Mouse (Mus musculus) ES-E14 (cell line): ENCODE results near the gene Mief2. TPM values are rescaled to one million over a fixed set of nuclear protein-coding genes. Genes with fewer than 3 reads are reported as not detected.

ENCODE experiments used
- DNase-seq: peaks from one replicate; pipeline ENCODE4 v3.0.0-alpha.2; 2013; ENCODE audit warnings: low read depth, low spot score
- H3K27ac ChIP-seq: 2 replicates; pipeline ENCODE4 v1.5.1; 2012; ENCODE audit warnings: low read depth, mild to moderate bottlenecking, low read length, moderate library complexity, mixed read lengths; ENCODE audit not compliant: poor library complexity, insufficient read depth, severe bottlenecking
- H3K36me3 ChIP-seq: 2 replicates; pipeline ENCODE4 v1.6.1; 2012; ENCODE audit warnings: mild to moderate bottlenecking, low read length, moderate library complexity, mixed read lengths; ENCODE audit not compliant: control insufficient read depth, poor library complexity, insufficient read depth, severe bottlenecking
- H3K4me1 ChIP-seq, 2 experiments: fragments of 150-350 bp in 1 of 2; sonication (generic) in 1 of 2; 2 replicates each; pipeline ENCODE4 v1.6.1; 2012; ENCODE audit warnings: low read length in 2 of 2, mild to moderate bottlenecking in 1 of 2, mixed read lengths in 1 of 2; ENCODE audit not compliant: control insufficient read depth in 2 of 2, insufficient read depth in 2 of 2, poor library complexity in 1 of 2
- H3K4me3 ChIP-seq, 2 experiments: fragments of 150-350 bp in 1 of 2; sonication (generic) in 1 of 2; 2 replicates each; pipeline ENCODE4 v1.5.1; 2012; ENCODE audit warnings: low read length in 2 of 2, low read depth in 1 of 2, mild to moderate bottlenecking in 1 of 2, mixed read lengths in 1 of 2; ENCODE audit not compliant: insufficient read depth in 1 of 2, poor library complexity in 1 of 2, severe bottlenecking in 1 of 2
- H3K9ac ChIP-seq: 2 replicates; pipeline ENCODE4 v1.6.1; 2012; ENCODE audit warnings: low read depth, mild to moderate bottlenecking, low read length, mixed read lengths; ENCODE audit not compliant: poor library complexity, insufficient read depth, severe bottlenecking
- H3K9me3 ChIP-seq: fragments of 150-350 bp; sonication (generic); 2 replicates; pipeline ENCODE4 v1.6.1; 2012; ENCODE audit warnings: low read depth, mild to moderate bottlenecking, low read length; ENCODE audit not compliant: control insufficient read depth, insufficient read depth
- CHD2 ChIP-seq: IDR thresholded peaks from 2 replicates; pipeline ENCODE4 v1.6.1; 2014; ENCODE audit warnings: mild to moderate bottlenecking, low read depth, low read length, inconsistent platforms
- HCFC1 ChIP-seq: IDR thresholded peaks from 2 replicates; pipeline ENCODE4 v1.6.1; 2012; ENCODE audit warnings: low read length, inconsistent platforms, borderline replicate concordance; ENCODE audit not compliant: insufficient read depth
- MAFK ChIP-seq: IDR thresholded peaks from 2 replicates; pipeline ENCODE4 v1.6.1; 2014; ENCODE audit warnings: mild to moderate bottlenecking, low read depth, low read length, inconsistent platforms; ENCODE audit not compliant: insufficient read depth
- ZC3H11A ChIP-seq: IDR thresholded peaks from 2 replicates; pipeline ENCODE4 v1.6.1; 2012; ENCODE audit warnings: low read depth, mild to moderate bottlenecking, inconsistent platforms, low read length, borderline replicate concordance
- ZNF384 ChIP-seq: IDR thresholded peaks from 2 replicates; pipeline ENCODE4 v1.6.1; 2012; ENCODE audit warnings: low read depth, low read length, inconsistent platforms
- in situ Hi-C, 2 experiments: fragments of 600-800 bp; cut with MboI; formaldehyde crosslinking; loops; one replicate each; pipeline ENCODE4 v1.15.1; 2025; ENCODE audit warnings: low sequenced_read_pairs in 2 of 2, inconsistent platforms in 1 of 2; ENCODE audit not compliant: unreplicated experiment in 2 of 2
- total RNA-seq: library from RNA; depleted of rRNA; stranded (reverse); fragments of 300-350 nt; gene quantifications from 2 replicates; pipeline ENCODE4 v1.2.3, GENCODE M21; 2012

Gene Mief2
- total RNA-seq, 1 experiment = 24.8 TPM

DNA sequence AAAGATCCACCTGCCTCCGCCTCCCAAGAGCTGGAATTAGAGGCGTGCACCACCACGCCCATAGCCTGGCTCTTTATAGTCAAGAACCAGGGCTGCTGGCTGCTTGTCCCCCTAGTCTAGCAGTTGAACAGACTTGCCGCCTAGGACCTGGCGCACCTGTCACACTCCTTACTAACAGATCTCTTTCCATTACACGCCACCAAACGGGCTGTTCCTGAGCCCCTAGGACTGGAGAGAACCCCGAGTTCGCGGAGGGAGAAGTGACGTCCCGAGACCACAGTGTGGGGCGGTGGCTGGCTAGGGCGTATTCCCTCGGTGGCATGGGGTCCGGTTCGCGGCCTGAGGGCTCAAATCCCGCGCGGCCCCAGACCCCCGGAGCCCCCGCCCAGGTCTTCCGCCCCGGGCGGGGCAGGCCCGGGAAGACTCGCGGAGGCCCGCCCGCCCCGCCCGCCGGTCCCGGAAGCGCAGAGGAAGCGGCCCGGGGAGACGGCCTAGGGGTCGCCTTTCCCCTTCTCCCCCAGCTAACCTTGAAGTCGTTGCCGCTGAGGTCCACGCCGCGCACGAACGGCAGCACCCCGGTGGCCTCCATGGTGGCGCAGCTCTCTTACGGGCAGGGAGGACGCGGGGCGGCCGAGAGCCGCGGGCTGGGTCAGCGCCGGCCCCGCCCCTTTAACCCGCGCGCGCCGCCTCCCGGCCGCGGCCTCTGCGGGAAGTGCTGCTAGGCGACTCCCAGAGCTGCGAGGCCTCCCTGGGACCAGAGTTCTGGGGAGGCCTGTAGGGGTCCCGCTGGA lies 1.4 kb upstream of the Mief2 start, which contains the start of gene Flii:
Gene Flii (minus strand): TSS at position 663 of the 791 bp plus-strand sequence.
- TF ChIP-seq CHD2 (0 out of 2 replicates have a peak, but pooled peaks have one; percentile 52), ZC3H11A (no peak)
- H3K9me3 ChIP-seq = no peaks in the 10 kb centered on the region
- H3K4me3 ChIP-seq = peak within 1 kb of the TSS; percentile 80 to 92
- H3K36me3 ChIP-seq = peaks cover 10% of the 10 kb centered on the region; the same call in 1 of the 2 replicates
- H3K9ac ChIP-seq = peak within 1 kb of the TSS; percentile 86
- peak within 1 kb of the TSS; percentile 35 for H3K27ac ChIP-seq
- H3K4me1 ChIP-seq = peaks cover 3 to 18% of the 10 kb centered on the region in 2 experiments; a peak in 1 of 4 replicates
- peak; percentile 44 for DNase-seq
- in situ Hi-C loops = no loop called here

DNA sequence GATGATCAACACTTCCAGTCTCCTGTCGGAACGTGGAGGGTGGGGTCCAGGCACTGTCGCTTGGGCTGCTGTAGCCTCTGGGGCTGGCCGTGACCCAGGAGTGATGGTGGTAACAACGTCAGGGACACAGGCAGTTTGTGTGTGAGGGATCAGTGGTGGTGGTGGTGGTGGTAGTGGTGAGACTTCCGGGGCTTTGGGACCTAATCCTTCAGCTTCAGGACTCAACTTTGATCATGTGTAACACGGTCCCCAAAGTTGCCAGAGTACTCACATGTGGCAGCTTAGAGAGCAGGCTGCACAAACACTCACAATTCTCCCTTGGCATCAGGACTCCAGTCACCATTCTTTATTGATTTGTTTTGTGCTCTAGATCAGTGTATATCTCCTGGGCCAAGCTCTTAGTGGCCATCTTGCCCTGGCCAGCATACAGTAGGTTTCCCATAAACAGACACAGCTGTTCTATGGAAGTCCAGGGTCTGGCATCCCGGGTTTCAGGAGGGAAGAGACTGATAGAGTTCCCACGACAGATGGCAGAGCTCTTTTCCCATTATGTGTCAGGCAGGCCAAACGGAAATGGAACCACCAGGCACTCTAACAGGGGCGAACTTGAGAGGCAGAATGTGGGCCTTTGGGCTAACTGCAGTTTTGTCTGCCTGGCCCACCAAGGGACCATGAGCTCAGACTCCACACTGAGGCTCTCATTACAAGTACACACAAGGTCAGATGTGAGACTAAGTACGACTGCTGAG lies 632 bp upstream of the Mief2 start:
- no peak for DNase-seq
- peaks cover 3 to 18% of the 10 kb centered on the region in 2 experiments; a peak in 1 of 4 replicates for H3K4me1 ChIP-seq
- H3K9me3 ChIP-seq = no peaks in the 10 kb centered on the region
- no peak overlapping the region for H3K27ac ChIP-seq
- H3K9ac ChIP-seq = peak overlapping the region; percentile 27; the same call in 1 of the 2 replicates
- in situ Hi-C loops = no loop called here
- TF ChIP-seq HCFC1 = no peak
- TF ChIP-seq CHD2 = no peak
- no peak for TF ChIP-seq MAFK
- no peak for TF ChIP-seq ZC3H11A
- TF ChIP-seq ZNF384 = no peak
- H3K4me3 ChIP-seq = peak overlapping the region; percentile 80 to 92
- H3K36me3 ChIP-seq = peaks cover 8% of the 10 kb centered on the region; the same call in 1 of the 2 replicates

- peaks cover 3 to 18% of the 10 kb centered on the region in 2 experiments; a peak in 1 of 4 replicates for H3K4me1 ChIP-seq
- peak overlapping the region; percentile 3; the same call in 1 of the 2 replicates for H3K9ac ChIP-seq
- peaks cover 3% of the 10 kb centered on the region; the same call in 1 of the 2 replicates for H3K36me3 ChIP-seq
- H3K9me3 ChIP-seq = no peaks in the 10 kb centered on the region
- no peak overlapping the region for H3K27ac ChIP-seq
- no peak for TF ChIP-seq CHD2
- no peak for TF ChIP-seq MAFK
- no peak for TF ChIP-seq HCFC1
- no peak for TF ChIP-seq ZC3H11A
- no peak overlapping the region for H3K4me3 ChIP-seq
- in situ Hi-C loops = no loop called here
- DNase-seq = no peak
Measured at GRCm38 (mm10) chr11:60729217-60729641, 1.0 kb downstream of the Mief2 start.

DNA sequence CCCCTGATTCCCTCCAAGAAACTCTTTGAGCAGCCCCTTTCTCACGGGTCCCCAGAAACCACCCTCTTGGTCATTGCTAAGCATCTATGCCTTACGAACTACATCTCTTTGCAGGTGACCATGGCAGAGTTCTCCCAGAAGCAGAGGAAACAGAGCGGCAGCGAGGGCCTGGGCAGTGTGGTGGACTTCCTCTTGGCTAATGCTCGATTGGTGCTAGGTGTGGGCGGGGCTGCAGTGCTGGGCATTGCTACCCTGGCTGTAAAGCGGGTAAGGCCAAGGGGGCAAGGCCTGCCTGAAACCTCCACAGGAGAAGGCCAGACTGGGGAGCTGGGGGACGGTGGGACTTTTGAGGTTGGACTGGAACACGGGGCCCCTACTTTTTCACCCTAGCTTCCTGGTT lies 2.0 kb downstream of the Mief2 start:
- TF ChIP-seq MAFK (no peak), CHD2 (no peak), ZNF384 (no peak), ZC3H11A (no peak), HCFC1 (no peak)
- Histone ChIP-seq H3K27ac (no peak overlapping the region), H3K9ac (no peak overlapping the region), H3K4me1 (peaks cover 3 to 18% of the 10 kb centered on the region in 2 experiments; a peak in 1 of 4 replicates), H3K4me3 (no peak overlapping the region), H3K9me3 (no peaks in the 10 kb centered on the region), H3K36me3 (peaks cover 3% of the 10 kb centered on the region; the same call in 1 of the 2 replicates)
- in situ Hi-C loops = no loop called here
- DNase-seq = no peak
